Mouse (Mus musculus) left cerebral cortex, adult 18-20 months (tissue): Measurements from ENCODE around the gene Aox1. TPM values are rescaled to one million over a fixed set of nuclear protein-coding genes. Genes with fewer than 3 reads are reported as not detected.
A peak's percentile ranks its signal among the peaks of the same experiment; 100 is the strongest.
"Not testable (repeated sequence)": the region's sequence is repeated elsewhere in the genome, so short reads cannot be mapped to it uniquely, and the experiment has no call there.

ENCODE experiments used
- DNase-seq, 2 experiments: peaks; one replicate each; pipeline ENCODE4 v3.0.0; 2021 to 2022; ENCODE audit warnings: low spot score in 2 of 2, mixed read lengths in 1 of 2
- long read RNA-seq, 2 experiments: library from polyadenylated mRNA; stranded (forward); transcript quantifications; one replicate each; pipeline ENCODE4 v2.0.0; 2021
- total RNA-seq, 2 experiments: library from RNA; stranded (reverse); gene quantifications; 2 replicates each; pipeline ENCODE4 v1.2.3; 2021

The Aox1 gene
- 1 to 10 TPM; 3.3 to 3.5 TPM for total RNA-seq
- long read RNA-seq, experiment 1, full-length matches to known transcripts: 2 of 2 reads
- long read RNA-seq, experiment 1, partial matches to known transcripts: 0 of 2 reads
- long read RNA-seq, experiment 1, other reads (novel, unspliced or antisense): 0 of 2 reads
- long read RNA-seq, experiment 2: 0 reads

DNA sequence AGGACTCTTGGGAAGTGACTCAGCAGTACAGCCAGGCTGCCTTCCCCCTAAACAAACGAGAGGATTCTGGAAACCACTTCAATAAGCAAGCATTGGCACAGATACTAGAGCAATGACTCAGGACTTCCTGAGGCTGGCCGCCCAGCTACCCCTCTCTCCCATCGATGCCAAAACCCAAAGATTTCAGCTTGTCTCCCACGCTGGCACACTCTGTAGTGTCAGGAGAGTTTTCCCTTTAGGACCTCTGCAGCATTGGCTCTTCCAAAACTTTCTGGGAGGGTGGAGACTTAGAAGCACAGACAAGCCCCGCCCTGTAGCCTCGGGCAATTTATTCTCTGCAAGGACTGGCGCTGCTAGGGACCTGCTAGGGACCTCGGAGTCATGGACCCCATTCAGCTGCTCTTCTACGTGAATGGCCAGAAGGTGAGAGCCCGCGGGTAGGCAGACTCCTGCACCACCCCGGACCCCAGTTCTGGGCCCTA, at the start of gene Aox1:
TSS of gene Aox1 (plus strand) at position 296 of the 482 bp plus-strand sequence.
- DNase-seq: peak; percentile 11 to 18

- DNase-seq: no peak
Observed at GRCm38 (mm10) chr1:57989052-57989600, 40.6 kb upstream of the Aox1 start.

DNA sequence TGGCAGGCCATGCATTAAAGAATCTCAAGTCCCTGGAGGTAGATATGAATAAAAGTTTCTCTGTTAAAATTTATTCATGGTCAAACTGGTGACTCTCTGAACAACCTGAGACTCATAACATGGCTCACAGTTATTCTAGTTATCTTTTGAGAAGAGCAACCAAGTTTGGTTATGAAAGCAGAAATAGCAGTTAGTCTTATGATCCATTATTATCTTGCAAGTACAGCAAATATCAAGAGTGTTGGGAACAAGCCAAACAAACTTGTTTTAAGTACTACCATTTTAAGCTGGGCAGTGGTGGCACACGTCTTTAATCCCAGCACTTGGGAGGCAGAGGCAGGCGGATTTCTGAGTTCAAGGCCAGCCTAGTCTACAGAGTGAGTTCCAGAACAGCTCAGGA, 38.5 kb upstream of the Aox1 start:
- DNase-seq: no peak

DNA sequence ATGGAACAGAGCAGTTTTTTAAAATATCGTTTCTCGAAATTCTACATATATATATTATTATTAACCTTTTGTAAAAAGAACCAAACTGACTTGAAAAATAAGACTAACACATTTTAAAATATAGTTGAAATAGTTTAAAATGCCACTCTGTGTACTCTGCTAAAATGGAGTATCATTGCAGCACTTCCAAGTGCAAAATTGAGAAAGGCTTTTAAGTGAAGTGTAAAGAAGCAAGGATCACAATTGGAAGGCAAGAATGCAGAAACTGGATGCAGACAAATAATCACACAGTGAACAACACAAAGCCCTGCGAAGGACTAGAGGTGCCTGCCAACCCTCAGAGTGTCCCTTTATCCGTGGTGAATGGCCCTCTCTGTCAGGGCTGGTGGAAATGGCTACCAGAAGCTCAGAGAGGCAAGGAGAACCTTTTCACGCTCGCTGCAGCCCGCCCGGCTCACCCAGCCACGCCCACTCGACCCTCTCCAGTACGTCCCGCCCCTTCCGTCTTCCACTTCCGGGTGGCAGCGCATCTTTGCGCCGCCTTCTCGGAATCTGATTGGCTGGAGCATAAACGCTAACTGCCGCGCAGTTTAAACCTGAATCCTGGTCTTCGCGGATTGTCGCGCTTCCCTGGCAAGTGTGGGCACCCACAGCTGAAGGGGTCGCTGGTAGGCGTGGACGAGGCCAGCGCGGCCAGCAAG, 34.1 kb upstream of the Aox1 start, which contains the start of gene Sgo2a:
TSS of gene Sgo2a (plus strand) at position 540 of the 701 bp plus-strand sequence.
- peak; percentile 91 for DNase-seq

- DNase-seq: no peak
Observed at GRCm38 (mm10) chr1:57996133-57996615, 33.6 kb upstream of the Aox1 start.

DNA sequence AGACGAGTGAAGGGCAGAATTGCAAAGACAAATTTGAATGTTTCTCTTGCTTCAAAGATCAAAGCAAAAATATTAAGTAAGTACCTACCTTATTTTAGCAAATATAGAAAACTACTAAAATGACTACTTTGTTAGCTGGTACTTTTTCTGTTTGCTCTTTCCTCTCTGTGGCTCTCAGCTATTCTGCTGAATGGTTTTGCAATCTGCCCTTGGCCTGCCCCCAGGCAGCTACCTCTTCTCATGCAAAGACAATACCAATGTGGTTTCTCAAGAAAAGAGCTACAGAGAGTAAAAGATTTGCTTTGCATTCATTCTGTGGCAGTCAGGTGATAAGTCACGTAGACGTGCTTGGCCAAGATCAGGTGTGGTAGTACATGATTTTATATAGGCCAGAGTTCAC, 31.6 kb upstream of the Aox1 start:
- DNase-seq: no peak

- not testable (repeated sequence) for DNase-seq
Observed at GRCm38 (mm10) chr1:58006388-58006787, 23.3 kb upstream of the Aox1 start.

DNA sequence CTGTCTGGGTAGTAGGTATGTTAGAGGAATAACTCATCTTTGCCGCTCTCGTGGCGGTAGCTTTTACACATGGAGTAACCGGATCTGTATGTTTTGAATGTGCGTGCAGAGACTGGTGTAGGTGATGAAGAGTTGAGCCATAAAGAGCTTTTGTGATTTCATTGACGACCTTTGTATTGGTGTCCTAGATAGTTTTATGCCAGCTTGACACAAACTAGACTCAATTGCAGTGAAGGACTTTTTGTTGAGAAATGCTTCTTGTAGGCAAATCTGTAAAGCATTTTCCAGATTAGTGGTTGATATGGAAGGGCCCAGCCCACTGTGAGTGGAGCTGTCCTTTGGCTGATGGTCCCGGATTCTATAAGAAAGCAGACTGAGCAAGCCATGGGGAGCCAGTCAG, 10.9 kb upstream of the Aox1 start, which contains the start of gene Kctd18:
TSS of gene Kctd18 (minus strand) at position 101 of the 400 bp plus-strand sequence.
- no peak for DNase-seq

DNA sequence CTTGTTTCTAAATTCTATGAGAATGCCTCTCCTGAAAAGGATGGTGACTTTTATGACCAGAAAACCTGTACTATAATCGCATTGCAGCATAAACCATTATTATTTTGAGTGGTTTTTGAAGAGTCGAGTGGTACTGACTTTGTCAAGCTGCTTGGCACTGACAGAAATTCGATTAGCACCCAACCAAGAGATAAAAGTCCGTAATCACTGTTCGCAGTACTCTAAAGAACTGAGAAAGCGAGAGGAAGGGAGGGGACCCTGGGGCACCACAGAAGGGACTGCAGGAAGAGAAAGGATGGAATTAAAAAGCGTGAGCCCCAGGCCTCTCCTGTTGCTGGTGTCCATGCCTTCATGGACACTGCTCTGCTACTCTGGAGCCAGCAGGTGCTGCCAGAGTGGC, 2.0 kb upstream of the Aox1 start:
- DNase-seq: no peak

- peak; percentile 20 to 41 for DNase-seq
Observed at GRCm38 (mm10) chr1:58030156-58030871, 583 bp downstream of the Aox1 start.

GRCm38 (mm10) chr1:58031160-58031769, 1.5 kb downstream of the Aox1 start:
- DNase-seq: peak; percentile 27 to 51

DNA sequence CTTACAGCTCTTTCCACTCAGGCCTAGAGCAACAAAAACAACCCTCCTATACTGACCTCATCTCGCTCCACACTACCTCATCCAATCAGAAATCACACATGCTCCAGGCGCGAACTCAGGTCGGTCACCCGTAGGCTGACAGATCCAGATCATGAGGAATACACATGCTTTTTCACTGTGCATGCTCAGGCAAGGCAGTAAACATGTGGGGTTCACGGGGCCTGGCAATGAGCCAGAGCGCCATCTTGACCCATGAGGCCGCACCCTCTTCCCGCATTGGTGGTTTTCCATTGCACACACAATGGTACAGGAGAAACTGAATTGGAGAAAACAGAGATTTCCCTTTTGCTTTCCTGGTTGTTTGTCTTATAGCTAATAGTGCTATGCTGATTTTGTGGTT, 7.6 kb downstream of the Aox1 start:
- DNase-seq: not testable (repeated sequence)

GRCm38 (mm10) chr1:58045076-58045475, 15.3 kb downstream of the Aox1 start:
- no peak for DNase-seq

- DNase-seq: peak in 1 of 2 experiments; percentile 6
Observed at GRCm38 (mm10) chr1:58045546-58045945, 15.8 kb downstream of the Aox1 start.

- no peak for DNase-seq
Observed at GRCm38 (mm10) chr1:58046721-58047290, 17.1 kb downstream of the Aox1 start.

- DNase-seq: no peak
Observed at GRCm38 (mm10) chr1:58049126-58049525, 19.4 kb downstream of the Aox1 start.

GRCm38 (mm10) chr1:58055598-58055997, 25.9 kb downstream of the Aox1 start:
- DNase-seq: no peak

- no peak for DNase-seq
Observed at GRCm38 (mm10) chr1:58056074-58056807, 26.5 kb downstream of the Aox1 start.

- DNase-seq: no peak
Observed at GRCm38 (mm10) chr1:58056939-58057338, 27.2 kb downstream of the Aox1 start.

DNA sequence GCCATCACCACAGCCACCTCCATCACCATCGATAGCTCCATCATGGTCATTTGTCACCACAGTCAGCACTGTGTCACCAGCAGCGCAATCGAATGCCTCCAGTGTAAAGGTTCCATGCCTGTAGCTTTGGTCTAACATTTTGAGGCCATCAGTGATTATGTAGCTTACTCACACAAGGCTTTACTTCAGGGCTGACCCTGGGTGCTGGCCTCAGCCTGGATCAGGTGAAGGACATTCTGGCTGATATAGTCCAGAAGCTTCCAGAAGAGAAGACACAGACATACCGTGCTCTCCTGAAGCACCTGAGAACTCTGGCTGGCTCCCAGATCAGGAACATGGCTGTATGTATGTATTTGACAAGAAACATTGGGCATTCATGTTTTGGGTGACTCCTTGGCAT, 29.1 kb downstream of the Aox1 start:
- no peak for DNase-seq
